Mouse (Mus musculus) layer of hippocampus, postnatal 10 days (tissue): Measurements from ENCODE around the gene Rhoa. TPM values are rescaled to one million over a fixed set of nuclear protein-coding genes. Genes with fewer than 3 reads are reported as not detected.
A peak's percentile ranks its signal among the peaks of the same experiment; 100 is the strongest.
"Not testable (repeated sequence)": the region's sequence is repeated elsewhere in the genome, so short reads cannot be mapped to it uniquely, and the experiment has no call there.

Experiments
- DNase-seq, 2 experiments: peaks; one replicate each; pipeline ENCODE4 v3.0.0; 2021; ENCODE audit warnings: low spot score in 2 of 2
- total RNA-seq, 2 experiments: library from RNA; stranded (reverse); gene quantifications; 2 replicates each; pipeline ENCODE4 v1.2.3; 2021

Gene Rhoa
- total RNA-seq, 2 experiments from 2014 or later, result 212 to 222 TPM

- not testable (repeated sequence) for DNase-seq
Observed at GRCm38 (mm10) chr9:108287526-108288238, 18.2 kb upstream of the Rhoa start.

GRCm38 (mm10) chr9:108289347-108289746 is 16.6 kb upstream of the Rhoa start:
- no peak for DNase-seq

GRCm38 (mm10) chr9:108290016-108290750 is 15.7 kb upstream of the Rhoa start, which contains the start of gene Nicn1:
Gene Nicn1, plus strand, starts transcription at chr9:108290429.
- peak; percentile 84 to 90 for DNase-seq

GRCm38 (mm10) chr9:108290773-108291172 is 15.2 kb upstream of the Rhoa start:
- DNase-seq, result no peak

GRCm38 (mm10) chr9:108296453-108297355 is 9.2 kb upstream of the Rhoa start, which contains the start of gene Amt:
Gene Amt, plus strand, starts transcription at chr9:108296853.
- DNase-seq, result peak; percentile 25 to 43

- DNase-seq, result no peak
Observed at GRCm38 (mm10) chr9:108301853-108302252, 4.1 kb upstream of the Rhoa start.

GRCm38 (mm10) chr9:108304716-108305115 is 1.2 kb upstream of the Rhoa start:
- no peak for DNase-seq

GRCm38 (mm10) chr9:108305170-108305569 is 759 bp upstream of the Rhoa start:
- peak in 1 of 2 experiments; percentile 26 for DNase-seq

- peak in 1 of 2 experiments; percentile 77 for DNase-seq
Observed at GRCm38 (mm10) chr9:108306571-108306980, 647 bp downstream of the Rhoa start.

GRCm38 (mm10) chr9:108307021-108307807 is 1.3 kb downstream of the Rhoa start:
- no peak for DNase-seq

- DNase-seq, result no peak
Observed at GRCm38 (mm10) chr9:108308141-108308540, 2.2 kb downstream of the Rhoa start.

GRCm38 (mm10) chr9:108317572-108317971 is 11.6 kb downstream of the Rhoa start:
- no peak for DNase-seq

- no peak for DNase-seq
Observed at GRCm38 (mm10) chr9:108318462-108318861, 12.5 kb downstream of the Rhoa start.

- not testable (repeated sequence) for DNase-seq
Observed at GRCm38 (mm10) chr9:108322054-108322453, 16.1 kb downstream of the Rhoa start.

GRCm38 (mm10) chr9:108324784-108325183 is 18.9 kb downstream of the Rhoa start:
- DNase-seq, result no peak

GRCm38 (mm10) chr9:108325811-108326210 is 19.9 kb downstream of the Rhoa start:
- no peak for DNase-seq

GRCm38 (mm10) chr9:108337848-108338550 is 32.1 kb downstream of the Rhoa start:
- no peak for DNase-seq

GRCm38 (mm10) chr9:108338551-108338885 is 32.6 kb downstream of the Rhoa start:
- no peak for DNase-seq

- peak; percentile 77 to 82 for DNase-seq
Observed at GRCm38 (mm10) chr9:108338886-108339781, 33.2 kb downstream of the Rhoa start, which contains the start of gene Gpx1. Gene Gpx1, plus strand, starts transcription at chr9:108338903.
